25 mouse cellular contexts compared by ENCODE assay signal in the genomic region with DNA sequence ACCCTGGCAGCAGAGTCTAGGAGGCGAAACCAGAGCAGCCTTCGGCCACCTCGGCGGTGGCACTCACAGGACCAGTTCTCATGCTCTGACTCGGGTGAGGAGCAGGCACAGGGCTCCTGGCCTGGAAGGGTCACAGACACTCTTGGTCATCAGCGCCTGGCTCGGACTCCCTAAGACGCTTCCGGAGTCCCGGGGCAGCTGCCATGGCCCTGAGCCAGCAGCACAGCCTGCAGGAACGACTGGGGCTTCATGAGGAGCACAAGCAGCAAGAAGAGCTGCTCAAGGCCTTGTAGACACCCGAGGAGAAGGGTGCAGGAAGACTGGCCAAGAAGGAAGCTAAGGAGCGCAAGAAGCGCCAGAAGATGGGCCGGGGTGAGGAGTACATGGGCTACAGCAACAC.
"Had no signal": no experiment of that assay in that cellular context is flagged by ENCODE, and none has a peak within 500 bp of the region (broad histone marks: within the 10 kb centered on the region; RNA-seq: fewer than 3 reads in every experiment).

No protein-coding gene starts in this region.

- ATAC-seq: forebrain, embryonic 16.5 days; hindbrain, embryonic 16.5 days; inflammation-experienced regulatory T-cells, adult 6 months; intestine, embryonic 15.5 days; intestine, postnatal 0 days had no signal

- H3K36me3 ChIP-seq: heart, embryonic 10.5 days; heart, embryonic 12.5 days; hindbrain, embryonic 10.5 days; hindbrain, embryonic 12.5 days; intestine, embryonic 15.5 days; kidney, embryonic 15.5 days; limb, embryonic 10.5 days; limb, embryonic 12.5 days had no signal

- H3K27me3 ChIP-seq: heart, embryonic 12.5 days; hindbrain, embryonic 12.5 days; intestine, embryonic 15.5 days; kidney, embryonic 15.5 days; limb, embryonic 12.5 days had no signal

- H3K27ac ChIP-seq: heart, embryonic 10.5 days; hindbrain, embryonic 10.5 days; hindbrain, embryonic 12.5 days; hindbrain, embryonic 14.5 days; intestine, embryonic 15.5 days; kidney, embryonic 15.5 days; kidney, postnatal 0 days; layer of hippocampus, adult 2 months; left cerebral cortex, adult 2 months; limb, embryonic 10.5 days; limb, embryonic 12.5 days had no signal

- H3K4me3 ChIP-seq: heart, embryonic 10.5 days; heart, embryonic 12.5 days; hindbrain, embryonic 10.5 days; hindbrain, embryonic 12.5 days; intestine, embryonic 15.5 days; kidney, embryonic 15.5 days; layer of hippocampus, adult 2 months; left cerebral cortex, adult 2 months; limb, embryonic 10.5 days; limb, embryonic 12.5 days had no signal

- H3K9ac ChIP-seq: heart, embryonic 12.5 days; hindbrain, embryonic 12.5 days; hindbrain, embryonic 14.5 days; intestine, embryonic 15.5 days; kidney, embryonic 15.5 days; limb, embryonic 12.5 days had no signal

- H3K4me2 ChIP-seq: heart, embryonic 12.5 days; hindbrain, embryonic 12.5 days; hindbrain, embryonic 14.5 days; intestine, embryonic 15.5 days; kidney, embryonic 15.5 days; limb, embryonic 12.5 days; liver, embryonic 11.5 days had no signal

- H3K4me1 ChIP-seq: heart, embryonic 10.5 days; heart, embryonic 12.5 days; hindbrain, embryonic 10.5 days; hindbrain, embryonic 12.5 days; intestine, embryonic 15.5 days; kidney, embryonic 15.5 days; limb, embryonic 10.5 days; limb, embryonic 12.5 days had no signal

- DNase-seq: gastrocnemius, postnatal 25 days; heart, adult 18-20 months; heart, postnatal 4 days; kidney, adult 18-20 months; kidney, adult 8-10 months; kidney, postnatal 25 days; kidney, postnatal 4 days; liver had no signal
